Comparison of ENCODE assay signal across 11 mouse cellular contexts in the genomic region with DNA sequence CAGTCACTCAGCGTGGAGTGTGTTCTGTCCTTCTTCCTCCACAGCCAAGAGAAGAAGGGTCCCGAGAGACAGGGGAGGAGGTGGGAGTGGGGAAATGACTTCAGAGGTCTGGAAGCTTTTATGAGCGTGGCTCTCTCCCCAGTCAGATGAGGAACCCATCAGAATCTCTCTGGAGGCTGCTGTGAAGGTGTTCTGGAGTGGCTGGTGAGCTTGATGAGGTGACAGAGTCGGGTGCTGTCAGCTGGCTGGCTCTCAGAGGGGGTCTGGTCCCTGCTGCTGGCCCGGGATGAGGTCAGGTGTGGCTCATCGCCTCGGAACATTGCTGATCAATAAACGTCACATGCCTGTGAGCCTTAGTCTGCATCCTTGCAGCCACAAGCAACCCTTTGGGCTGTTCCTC.
"Had no signal": no experiment of that assay in that cellular context is flagged by ENCODE, and none has a peak within 500 bp of the region (broad histone marks: within the 10 kb centered on the region; RNA-seq: fewer than 3 reads in every experiment).

No protein-coding gene starts in this region.

- H3K4me3 ChIP-seq: midbrain, embryonic 12.5 days; neural tube, embryonic 13.5 days had no signal

- H3K27me3 ChIP-seq: midbrain, embryonic 12.5 days; neural tube, embryonic 13.5 days had no signal

- H3K4me2 ChIP-seq: midbrain, embryonic 12.5 days; neural tube, embryonic 13.5 days had no signal

- H3K36me3 ChIP-seq: midbrain, embryonic 12.5 days; neural tube, embryonic 13.5 days had no signal

- H3K4me1 ChIP-seq: midbrain, embryonic 12.5 days; neural tube, embryonic 13.5 days had no signal

- H3K9ac ChIP-seq: liver, embryonic 14.5 days; midbrain, embryonic 12.5 days; neural tube, embryonic 13.5 days had no signal

- ATAC-seq: midbrain, embryonic 16.5 days had no signal

- DNase-seq: kidney, adult 2 months; kidney, postnatal 36 days; layer of hippocampus, adult 9-11 months; layer of hippocampus, postnatal 36 days; lung, adult 18-20 months; right cerebral cortex, postnatal 14 days had no signal

- H3K9me3 ChIP-seq: midbrain, embryonic 12.5 days; neural tube, embryonic 13.5 days had no signal

- H3K27ac ChIP-seq: liver, embryonic 14.5 days; midbrain, embryonic 12.5 days; neural tube, embryonic 13.5 days; stomach, postnatal 0 days had no signal
